Mouse (Mus musculus) liver, embryonic 14.5 days (tissue): ENCODE data around the gene Peak1. TPM values are rescaled to one million over a fixed set of nuclear protein-coding genes. Genes with fewer than 3 reads are reported as not detected.

Source experiments
- ATAC-seq: fragments of 200-750 bp; cut with Nextera tagmentation; 2 replicates; pipeline ENCODE4 v1.8.0; 2017; ENCODE audit warnings: moderate number of reproducible peaks, mild to moderate bottlenecking, moderate library complexity; ENCODE audit not compliant: insufficient read depth
- DNase-seq, 3 experiments: peaks; one replicate each; pipeline ENCODE4 v3.0.0-alpha.2; 2012 to 2013; ENCODE audit warnings: low read depth in 3 of 3, low spot score in 3 of 3
- H3K27ac ChIP-seq: fragments of 300-500 bp; sonication (generic); 2 replicates; pipeline ENCODE4 v1.5.1; 2014; ENCODE audit warnings: moderate library complexity, mild to moderate bottlenecking, control low read depth, inconsistent platforms
- H3K27me3 ChIP-seq: fragments of 300-500 bp; sonication (generic); 2 replicates; pipeline ENCODE4 v1.6.1; 2014; ENCODE audit warnings: mild to moderate bottlenecking, low read length, moderate library complexity; ENCODE audit not compliant: control insufficient read depth, insufficient read depth
- H3K36me3 ChIP-seq: fragments of 300-500 bp; sonication (generic); replicated peaks from 2 replicates; pipeline ENCODE4 v1.6.1; 2014; ENCODE audit warnings: low read depth; ENCODE audit not compliant: control insufficient read depth, insufficient read depth
- H3K4me1 ChIP-seq, 2 experiments: fragments of 200-500 bp in 1 of 2; fragments of 300-500 bp in 1 of 2; sonication (generic) in 1 of 2; replicated peaks; 2 replicates each; pipeline ENCODE4 v1.6.1; 2012 to 2014; ENCODE audit warnings: antibody characterized with exemption in 1 of 2, inconsistent platforms in 1 of 2, low read length in 1 of 2; ENCODE audit not compliant: control insufficient read depth in 2 of 2, insufficient read depth in 2 of 2
- H3K4me2 ChIP-seq: fragments of 300-500 bp; sonication (generic); 2 replicates; pipeline ENCODE4 v1.6.1; 2014; ENCODE audit warnings: low read depth, mild to moderate bottlenecking, control low read depth, moderate library complexity
- H3K4me3 ChIP-seq, 2 experiments: fragments of 200-500 bp in 1 of 2; fragments of 300-500 bp in 1 of 2; sonication (generic) in 1 of 2; 2 replicates each; pipeline ENCODE4 v1.5.1; 2012 to 2014; ENCODE audit warnings: low read depth in 2 of 2, low read length in 2 of 2, mild to moderate bottlenecking in 2 of 2, control low read depth in 1 of 2, inconsistent platforms in 1 of 2, moderate library complexity in 1 of 2; ENCODE audit not compliant: insufficient read depth in 1 of 2
- H3K9ac ChIP-seq: fragments of 300-500 bp; sonication (generic); replicated peaks from 2 replicates; pipeline ENCODE4 v1.6.1; 2014; ENCODE audit warnings: mild to moderate bottlenecking, control low read depth, moderate library complexity
- H3K9me3 ChIP-seq: fragments of 300-500 bp; sonication (generic); 2 replicates; pipeline ENCODE4 v1.6.1; 2016; ENCODE audit warnings: low read length, mixed read lengths; ENCODE audit not compliant: control insufficient read depth
- CTCF ChIP-seq: IDR thresholded peaks from 2 replicates; pipeline ENCODE4 v1.5.1; 2016; ENCODE audit warnings: antibody characterized with exemption, low read depth, control low read depth
- EP300 ChIP-seq: IDR thresholded peaks from 2 replicates; pipeline ENCODE4 v1.6.1; 2016; ENCODE audit warnings: antibody characterized with exemption, low read depth
- WGBS: fragments of 180-500 bp; shearing (Covaris S2); extraction: QIAGEN DNeasy Blood & Tissue Kit; methylation state at CpG from one replicate; pipeline ENCODE4 v1.1.7; 2014; ENCODE audit not compliant: insufficient replicate concordance; 5-methylcytosine and 5-hydroxymethylcytosine counted together
- polyA plus RNA-seq, 2 experiments: library from polyadenylated mRNA; depleted of rRNA in 1 of 2; stranded (reverse) in 1 of 2; unstranded in 1 of 2; fragments of >200 nt; fragmentation: Nextera tagmentation in 1 of 2; extraction: Ambion mirVana in 1 of 2; gene quantifications; 2 replicates each; pipeline versions ENCODE4 v1.2.1 to v1.2.3; 2012 to 2014

The Peak1 gene
- polyA plus RNA-seq, 2 experiments: 1.8 to 2.3 TPM

- no peak for DNase-seq
- H3K4me3 ChIP-seq: no peak overlapping the region
These were observed 250.2 kb downstream of the Peak1 start for GRCm38 (mm10) chr9:56167690-56168089.

GRCm38 (mm10) chr9:56166161-56166560 is 251.7 kb downstream of the Peak1 start:
- Histone ChIP-seq H3K27ac (no peak overlapping the region), H3K27me3 (no peaks in the 10 kb centered on the region), H3K9ac (no peak overlapping the region), H3K36me3 (no peaks in the 10 kb centered on the region), H3K4me1 (peaks cover 0 to 8% of the 10 kb centered on the region in 2 experiments; a peak in 2 of 4 replicates), H3K4me3 (no peak overlapping the region), H3K4me2 (no peak overlapping the region), H3K9me3 (no peaks in the 10 kb centered on the region)
- WGBS: 30% methylated on average over 5 of the region's 5 CpGs
- DNase-seq (peak in 2 of 3 experiments; percentile 20 to 22), ATAC-seq (no peak)
- TF ChIP-seq CTCF (no peak), EP300 (no peak)

More at GRCm38 (mm10) chr9:56167690-56168089, 250.2 kb downstream of the Peak1 start:
- Histone ChIP-seq H3K9ac (no peak overlapping the region), H3K27ac (no peak overlapping the region), H3K4me1 (peaks cover 0 to 8% of the 10 kb centered on the region in 2 experiments; a peak in 2 of 4 replicates), H3K9me3 (no peaks in the 10 kb centered on the region), H3K27me3 (no peaks in the 10 kb centered on the region), H3K4me2 (no peak overlapping the region), H3K36me3 (no peaks in the 10 kb centered on the region)
- no peak for ATAC-seq
- WGBS: 74% methylated on average over 6 of the region's 6 CpGs
- TF ChIP-seq EP300 (no peak), CTCF (no peak)

DNA sequence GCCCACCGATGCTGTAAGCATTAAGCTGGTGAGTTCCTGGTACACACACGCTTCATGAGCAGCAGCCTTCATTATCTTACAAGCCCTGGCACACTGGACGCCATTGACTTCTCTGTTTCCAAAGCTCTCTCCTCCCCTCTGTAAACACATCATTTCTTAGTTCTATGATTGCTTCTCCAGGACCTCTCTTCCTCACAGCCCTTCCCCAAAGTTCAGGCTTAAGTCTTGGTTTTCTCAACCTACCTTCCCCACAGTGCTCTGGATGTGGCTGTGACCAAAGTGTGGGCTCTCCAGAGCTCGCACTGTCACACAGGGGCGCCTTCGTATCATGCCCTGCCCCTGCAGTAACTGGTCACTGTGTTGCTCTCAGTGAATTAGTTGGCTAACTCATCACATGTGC is 252.5 kb downstream of the Peak1 start, which contains the start of gene Tspan3:
Gene Tspan3 (minus strand): TSS at position 101 of the 400 bp plus-strand sequence.
- H3K9me3 ChIP-seq: no peaks in the 10 kb centered on the region
- no peaks in the 10 kb centered on the region for H3K36me3 ChIP-seq
- no peak for TF ChIP-seq EP300
- ATAC-seq (no peak), DNase-seq (no peak)
- no peaks in the 10 kb centered on the region for H3K27me3 ChIP-seq
- H3K27ac ChIP-seq: no peak within 1 kb of the TSS
- 68% methylated on average over 6 of the region's 6 CpGs for WGBS
- H3K4me2 ChIP-seq: no peak within 1 kb of the TSS
- no peak within 1 kb of the TSS for H3K9ac ChIP-seq
- H3K4me3 ChIP-seq: no peak within 1 kb of the TSS
- H3K4me1 ChIP-seq: peaks cover 0 to 9% of the 10 kb centered on the region in 2 experiments; a peak in 2 of 4 replicates

GRCm38 (mm10) chr9:56160341-56161141 is 257.3 kb downstream of the Peak1 start:
- Histone ChIP-seq H3K4me3 (peak overlapping the region; percentile 60 to 89), H3K9ac (peak overlapping the region; percentile 81), H3K4me1 (peaks cover 4 to 7% of the 10 kb centered on the region in 2 experiments; a peak in 2 of 4 replicates), H3K27ac (no peak overlapping the region), H3K4me2 (peak overlapping the region; percentile 96), H3K27me3 (no peaks in the 10 kb centered on the region), H3K36me3 (no peaks in the 10 kb centered on the region), H3K9me3 (no peaks in the 10 kb centered on the region)
- ATAC-seq (peak; percentile 93), DNase-seq (peak; percentile 58 to 66 (median 62))
- WGBS: under 1% methylated on average over 76 of the region's 82 CpGs
- TF ChIP-seq EP300: no peak
- no peak for TF ChIP-seq CTCF

- WGBS: 48% methylated on average over 2 of the region's 2 CpGs
- TF ChIP-seq CTCF (no peak), EP300 (no peak)
- Histone ChIP-seq H3K36me3 (no peaks in the 10 kb centered on the region), H3K4me1 (peaks cover 4 to 7% of the 10 kb centered on the region in 2 experiments; a peak in 2 of 4 replicates), H3K9ac (no peak overlapping the region), H3K27me3 (no peaks in the 10 kb centered on the region), H3K9me3 (no peaks in the 10 kb centered on the region), H3K27ac (no peak overlapping the region), H3K4me3 (no peak overlapping the region), H3K4me2 (peak overlapping the region; percentile 96)
- ATAC-seq: no peak
- no peak for DNase-seq
These were observed 258.4 kb downstream of the Peak1 start for GRCm38 (mm10) chr9:56159456-56159855.
